Mouse (Mus musculus) CD4-positive helper T cell, adult 2 months (primary cell): ENCODE results near the gene Mogs.

Source experiments
- DNase-seq: peaks from one replicate; pipeline ENCODE4 v3.0.0-alpha.2; 2012; ENCODE audit warnings: low read depth, missing footprints, low spot score

Gene Mogs

GRCm38 (mm10) chr6:83095968-83096367 lies 19.3 kb upstream of the Mogs start:
- peak; percentile 90 for DNase-seq

DNA sequence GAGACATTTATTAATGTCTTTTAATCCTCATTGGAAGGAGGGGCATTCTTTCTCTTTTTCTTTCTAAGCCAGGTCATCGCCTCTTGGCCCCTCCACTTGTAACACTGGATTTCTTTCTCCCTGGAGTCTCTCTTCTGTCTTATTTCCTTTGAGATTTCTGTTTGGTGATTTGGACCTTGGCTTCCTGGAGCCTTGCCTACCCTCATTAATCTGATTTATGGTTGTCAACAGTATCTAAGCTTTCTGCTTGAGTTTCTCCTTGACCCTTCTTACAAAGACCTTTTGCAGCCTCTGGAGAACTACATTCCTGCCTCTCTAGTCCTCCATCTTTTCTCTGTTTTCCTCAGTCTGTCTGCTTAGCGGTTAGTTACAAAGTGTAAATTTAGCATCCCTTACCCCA lies 16.9 kb upstream of the Mogs start:
- no peak for DNase-seq

GRCm38 (mm10) chr6:83101316-83101687 lies 14.0 kb upstream of the Mogs start, which contains the start of the genes Ccdc142 and Gm42688:
Ccdc142 (plus strand) TSS chr6:83101601.
Gm42688 (plus strand) TSS chr6:83101617.
- peak; percentile 92 for DNase-seq

DNA sequence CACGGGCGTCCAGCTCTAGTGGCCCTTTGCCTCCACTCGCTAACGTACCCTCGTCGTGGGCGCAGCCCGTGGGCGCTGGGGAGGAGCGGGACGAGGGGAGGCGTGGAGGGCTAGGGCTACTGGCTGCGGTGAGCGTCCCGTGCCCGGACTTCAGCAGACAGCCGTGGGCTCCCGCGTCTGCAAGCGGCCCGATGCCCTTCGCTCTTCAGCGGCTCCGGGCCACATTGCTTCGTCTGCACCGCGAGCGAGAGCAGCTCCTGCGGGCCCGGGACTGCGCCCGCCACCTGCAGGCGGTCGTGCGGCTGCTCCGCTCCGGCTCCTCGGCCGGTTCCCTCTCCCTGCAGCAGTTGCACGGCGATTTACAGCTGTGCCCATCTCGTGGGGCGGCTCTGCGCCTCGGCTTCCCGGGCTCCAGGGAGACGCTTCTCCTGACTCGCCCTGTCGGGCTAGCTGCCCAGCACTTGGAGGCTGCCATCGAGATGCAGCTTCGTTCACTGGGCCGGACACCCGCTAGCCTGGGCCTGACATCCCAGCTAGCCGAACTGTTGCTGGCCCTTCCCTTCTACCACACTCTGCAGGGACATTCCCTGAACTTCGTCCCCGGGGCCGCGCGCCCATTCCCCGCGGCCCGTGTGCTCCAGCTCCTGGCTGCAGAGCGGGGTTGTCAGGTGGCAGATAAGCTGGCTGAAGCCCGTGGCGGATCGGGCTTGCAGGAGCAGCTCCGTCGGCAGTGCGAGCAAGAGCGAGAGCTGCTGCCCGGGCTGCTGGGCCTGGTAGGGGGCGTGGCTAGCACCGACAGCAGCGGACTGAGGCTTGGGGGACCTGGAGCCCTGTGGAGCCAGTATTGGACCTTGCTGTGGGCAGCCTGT lies 13.4 kb upstream of the Mogs start:
- DNase-seq, result peak; percentile 84

- no peak for DNase-seq
Observed at GRCm38 (mm10) chr6:83103130-83103650, 12.1 kb upstream of the Mogs start.

- DNase-seq, result no peak
Observed at GRCm38 (mm10) chr6:83104158-83104557, 11.1 kb upstream of the Mogs start.

DNA sequence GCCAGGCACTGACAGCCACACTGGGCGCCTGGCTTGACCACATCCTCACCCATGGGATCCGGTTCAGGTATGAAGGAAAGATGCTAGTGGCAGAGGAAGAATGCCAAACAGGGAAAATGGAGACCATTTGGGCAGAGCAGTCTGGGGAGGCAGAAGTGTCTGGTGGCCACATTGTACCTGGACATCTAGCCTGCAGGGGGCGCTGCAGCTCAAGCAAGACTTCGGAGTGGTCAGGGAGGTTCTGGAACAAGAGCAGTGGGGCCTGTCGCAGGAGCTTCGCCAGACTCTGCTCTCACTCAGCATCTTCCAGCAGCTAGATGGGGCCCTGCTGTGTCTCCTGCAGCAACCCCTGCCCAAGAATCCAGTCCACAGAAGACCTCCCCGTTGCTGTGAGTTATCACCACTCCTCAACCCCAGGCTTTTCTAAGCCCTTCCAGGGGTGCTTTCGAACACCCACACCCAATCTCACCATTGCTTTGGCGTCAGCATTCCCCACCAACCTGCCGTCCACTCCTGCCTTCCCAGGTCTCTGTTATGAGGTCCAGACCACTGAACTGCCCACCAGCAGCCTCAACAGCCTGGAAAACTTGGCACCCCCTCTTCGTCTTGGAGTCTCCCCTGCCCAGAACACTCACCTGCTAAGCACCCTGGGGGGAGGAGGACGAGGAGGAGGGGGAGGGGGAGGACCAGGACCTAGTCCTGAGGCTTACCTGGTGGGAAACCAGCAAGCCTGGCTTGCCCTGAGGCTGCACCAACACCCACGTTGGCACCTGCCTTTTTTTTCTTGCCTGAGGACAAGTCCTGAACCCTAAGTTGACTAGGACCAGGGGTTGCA lies 7.5 kb upstream of the Mogs start:
- DNase-seq, result peak; percentile 80

- DNase-seq, result peak; percentile 76
Observed at GRCm38 (mm10) chr6:83108762-83109668, 6.3 kb upstream of the Mogs start, which contains the start of gene Mrpl53. Mrpl53 (plus strand) TSS chr6:83109040.

DNA sequence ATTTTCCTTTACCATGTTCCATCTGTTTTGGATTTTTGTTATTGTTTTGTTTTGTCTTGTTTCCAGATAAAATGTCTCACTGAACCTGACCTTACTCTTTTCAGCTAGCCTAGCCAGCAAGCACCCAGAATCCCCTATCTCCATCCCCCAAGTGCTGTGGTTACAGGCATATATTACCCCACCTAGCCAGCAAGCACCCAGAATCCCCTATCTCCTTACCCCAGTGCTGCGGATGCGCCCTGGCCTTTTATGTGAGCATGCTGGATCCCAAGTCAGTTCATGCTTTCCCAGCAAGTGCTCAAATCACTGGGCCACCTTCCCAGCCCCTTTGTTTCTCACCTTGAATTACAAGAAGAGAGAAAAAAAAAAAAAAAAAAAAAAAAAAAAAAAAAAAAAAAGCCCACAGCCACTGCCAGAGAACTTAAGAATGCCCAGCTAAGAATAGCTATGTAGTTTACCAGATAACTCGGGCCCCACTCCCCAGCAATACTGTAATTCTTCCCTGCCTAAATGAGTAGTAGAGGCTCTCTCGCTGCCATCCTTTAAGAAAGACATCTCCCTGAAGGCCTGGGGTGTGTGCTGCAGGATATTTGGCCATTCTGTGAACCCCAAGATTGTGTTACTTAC lies 3.7 kb upstream of the Mogs start:
- no peak for DNase-seq

DNA sequence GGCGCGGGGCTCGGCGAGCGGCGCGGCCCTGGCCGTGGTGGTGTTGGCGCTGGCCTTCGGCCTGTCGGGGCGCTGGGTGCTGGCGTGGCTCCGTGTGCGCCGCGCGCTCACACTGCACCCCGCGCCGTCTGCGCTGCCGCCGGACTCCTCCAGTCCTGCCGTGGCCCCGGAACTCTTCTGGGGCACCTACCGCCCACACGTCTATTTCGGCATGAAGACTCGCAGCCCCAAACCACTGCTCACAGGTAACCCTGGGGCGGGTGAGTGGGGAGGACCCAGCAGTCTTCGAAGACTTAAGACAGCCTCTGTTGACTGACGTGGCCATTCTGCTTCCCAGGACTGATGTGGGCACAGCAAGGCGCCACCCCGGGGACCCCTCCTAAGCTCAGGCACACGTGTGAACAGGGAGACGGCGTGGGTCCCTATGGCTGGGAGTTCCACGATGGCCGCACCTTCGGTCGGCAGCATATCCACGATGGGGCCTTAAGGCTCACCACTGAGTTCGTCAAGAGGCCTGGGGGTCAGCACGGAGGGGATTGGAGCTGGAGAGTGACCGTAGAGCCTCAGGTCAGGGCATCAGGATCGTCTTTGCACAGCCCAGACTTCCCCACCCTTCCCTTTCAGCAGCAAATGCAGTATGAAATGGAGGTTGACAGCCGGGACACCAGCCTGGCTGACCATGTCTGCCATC lies 531 bp downstream of the Mogs start:
- DNase-seq, result peak; percentile 72

- no peak for DNase-seq
Observed at GRCm38 (mm10) chr6:83116373-83117164, 1.3 kb downstream of the Mogs start.

GRCm38 (mm10) chr6:83117165-83117438 lies 1.8 kb downstream of the Mogs start:
- DNase-seq, result no peak

DNA sequence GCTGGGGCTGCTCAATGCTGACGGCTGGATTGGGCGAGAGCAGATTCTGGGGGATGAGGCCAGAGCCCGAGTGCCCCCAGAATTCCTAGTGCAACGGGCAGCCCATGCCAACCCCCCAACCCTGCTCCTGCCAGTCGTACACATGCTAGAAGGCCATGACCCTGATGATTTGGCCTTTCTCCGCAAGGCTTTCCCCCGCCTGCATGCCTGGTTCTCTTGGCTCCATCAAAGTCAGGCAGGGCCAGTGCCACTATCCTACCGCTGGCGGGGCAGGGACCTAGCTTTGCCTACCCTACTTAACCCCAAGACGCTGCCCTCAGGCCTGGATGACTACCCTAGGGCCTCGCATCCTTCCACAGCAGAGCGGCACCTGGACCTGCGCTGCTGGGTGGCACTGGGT lies 2.3 kb downstream of the Mogs start:
- no peak for DNase-seq

- DNase-seq, result no peak
Observed at GRCm38 (mm10) chr6:83118369-83118768, 3.1 kb downstream of the Mogs start.

DNA sequence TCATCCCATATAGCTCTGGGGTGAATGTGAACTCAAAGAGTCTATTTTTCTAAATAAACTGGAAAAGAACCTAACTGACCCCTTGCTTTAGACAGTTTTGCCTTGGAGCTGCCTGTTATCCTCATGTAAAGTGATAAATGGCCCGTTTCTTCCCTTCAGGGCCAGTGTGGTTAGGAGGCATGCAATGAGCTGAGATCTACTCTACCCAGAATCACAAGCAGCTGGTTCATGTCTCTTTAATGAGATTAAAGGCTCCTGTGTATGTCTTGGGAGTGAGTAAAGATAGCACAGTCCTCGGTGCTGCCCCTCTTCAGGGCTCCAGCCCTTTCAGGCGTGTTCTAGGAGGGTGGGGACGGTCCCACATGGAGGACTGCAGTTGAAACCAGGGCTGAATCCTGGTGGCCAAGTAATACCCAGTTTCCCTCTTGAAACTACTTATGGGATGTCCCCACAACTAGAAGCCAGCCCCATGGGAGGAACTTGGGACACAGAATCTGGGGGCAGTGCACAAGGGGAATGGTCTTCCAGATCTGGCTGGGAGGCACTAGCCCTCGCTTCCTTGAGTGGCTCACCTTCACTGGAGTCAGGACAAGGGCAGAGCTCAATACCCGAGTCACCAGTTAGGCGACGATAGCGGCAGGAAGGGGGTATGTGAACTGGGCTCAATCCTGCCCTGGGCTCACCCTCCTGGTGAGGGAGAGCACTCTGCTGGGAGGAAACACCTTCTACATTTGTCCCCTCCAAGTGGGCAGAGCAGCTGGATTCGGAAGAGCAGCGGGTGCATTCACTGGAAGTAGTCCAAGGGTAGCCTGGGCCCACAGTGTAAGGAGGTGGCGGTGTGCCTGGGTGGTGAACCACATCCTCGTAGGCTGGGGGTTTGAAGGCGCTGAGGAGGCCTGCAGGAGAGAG lies 3.8 kb downstream of the Mogs start:
- DNase-seq, result peak; percentile 60

DNA sequence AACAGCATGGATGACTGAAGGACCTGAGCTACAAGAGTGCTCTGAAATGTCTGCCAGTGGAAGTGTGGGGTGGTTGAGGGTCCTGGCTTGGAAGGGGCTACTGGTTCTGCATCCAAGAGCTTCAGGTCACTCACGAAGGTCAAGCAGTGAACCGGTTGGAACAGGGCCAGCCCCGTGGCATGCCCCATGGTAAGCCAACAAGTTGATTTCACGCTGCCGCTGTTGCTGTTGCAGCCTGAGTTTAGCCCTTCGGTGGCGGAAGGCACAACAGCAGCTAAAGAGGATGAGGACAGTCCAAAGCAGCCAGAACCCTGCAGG lies 4.4 kb downstream of the Mogs start:
- DNase-seq, result no peak

DNA sequence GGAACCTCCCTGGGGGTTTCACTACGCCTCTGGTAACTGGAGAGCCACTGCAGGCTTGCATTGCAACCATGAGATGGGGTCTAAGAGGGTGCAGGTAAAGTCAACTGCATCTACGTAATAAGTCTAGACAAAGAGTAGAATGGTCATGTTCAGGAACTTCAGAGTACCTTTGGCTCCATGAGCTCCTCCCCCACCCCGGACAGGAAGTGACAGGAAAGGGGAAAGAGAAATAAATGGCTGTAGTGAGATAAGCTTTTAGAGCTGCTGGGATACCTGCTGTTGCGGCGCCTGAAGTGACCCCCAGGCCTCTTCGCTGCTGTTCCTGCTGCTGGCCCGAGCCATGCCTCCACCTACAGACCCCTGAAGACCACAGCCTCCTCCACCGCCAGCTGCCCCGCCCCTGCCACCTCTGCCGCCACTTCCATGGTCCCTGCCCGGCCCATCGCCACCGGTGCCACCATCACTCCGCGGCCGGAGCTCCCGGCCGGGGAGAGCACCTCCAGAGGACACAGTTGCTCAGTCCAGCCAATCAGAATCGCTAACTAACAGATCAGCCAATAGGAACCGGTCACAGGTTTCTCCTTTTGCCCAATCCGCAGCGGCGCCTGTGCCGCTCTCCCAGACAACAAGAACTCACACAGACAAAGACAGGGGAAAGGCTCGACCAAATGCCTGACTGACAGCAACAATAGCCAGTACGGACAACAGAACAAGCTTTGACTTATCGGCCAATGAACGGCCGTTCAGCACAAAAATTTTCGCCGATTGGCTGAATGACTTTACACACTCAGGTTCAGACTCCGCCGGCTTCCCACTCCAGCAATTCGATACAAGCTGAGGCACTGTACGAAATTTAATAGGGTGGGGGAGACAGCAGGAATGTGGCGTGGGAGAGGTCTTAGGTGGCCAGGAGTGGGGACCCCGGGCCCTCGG lies 5.9 kb downstream of the Mogs start, which contains the start of gene Wbp1:
Gene Wbp1, minus strand, starts transcription at position 630 of the 933 bp plus-strand sequence.
- DNase-seq, result peak; percentile 98
